Mouse (Mus musculus) forebrain, postnatal 0 days (tissue): ENCODE data around the gene Efcab6. TPM values are rescaled to one million over a fixed set of nuclear protein-coding genes. Genes with fewer than 3 reads are reported as not detected.
"Not testable (repeated sequence)": the region's sequence is repeated elsewhere in the genome, so short reads cannot be mapped to it uniquely, and the experiment has no call there.

ENCODE experiments used
- ATAC-seq: fragments of 200-750 bp; cut with Nextera tagmentation; 2 replicates; pipeline ENCODE4 v1.8.0; 2017; ENCODE audit warnings: mild to moderate bottlenecking, moderate library complexity
- DNase-seq: peaks from one replicate; pipeline ENCODE4 v3.0.0-alpha.2; 2015
- H3K27ac ChIP-seq: fragments of 300-500 bp; sonication (generic); 2 replicates; pipeline ENCODE4 v1.5.1; 2014; ENCODE audit warnings: low read depth, mild to moderate bottlenecking, antibody characterized with exemption, low read length, moderate library complexity, mixed read lengths
- H3K27me3 ChIP-seq: fragments of 300-500 bp; sonication (generic); 2 replicates; pipeline ENCODE4 v1.6.1; 2014; ENCODE audit warnings: mild to moderate bottlenecking, low read length, mixed read lengths; ENCODE audit not compliant: insufficient read depth
- H3K36me3 ChIP-seq: fragments of 300-500 bp; sonication (generic); 2 replicates; pipeline ENCODE4 v1.6.1; 2014; ENCODE audit warnings: mild to moderate bottlenecking, moderate library complexity; ENCODE audit not compliant: insufficient read depth
- H3K4me1 ChIP-seq: fragments of 300-500 bp; sonication (generic); 2 replicates; pipeline ENCODE4 v1.6.1; 2014; ENCODE audit warnings: antibody characterized with exemption; ENCODE audit not compliant: insufficient read depth
- H3K4me2 ChIP-seq: fragments of 300-500 bp; sonication (generic); 2 replicates; pipeline ENCODE4 v1.6.1; 2014; ENCODE audit warnings: low read depth, mild to moderate bottlenecking, moderate library complexity
- H3K4me3 ChIP-seq: fragments of 300-500 bp; sonication (generic); 2 replicates; pipeline ENCODE4 v1.5.1; 2014; ENCODE audit warnings: low read depth, low read length, mixed read lengths
- H3K9ac ChIP-seq: fragments of 300-500 bp; sonication (generic); 2 replicates; pipeline ENCODE4 v1.6.1; 2014; ENCODE audit warnings: mild to moderate bottlenecking
- H3K9me3 ChIP-seq: fragments of 300-500 bp; sonication (generic); 2 replicates; pipeline ENCODE4 v1.6.1; 2016; ENCODE audit warnings: low read length
- CTCF ChIP-seq: sonication (generic); IDR thresholded peaks from 2 replicates; pipeline ENCODE4 v1.5.1; 2016; ENCODE audit warnings: antibody characterized with exemption, control low read depth, low read depth
- WGBS: fragments of 180-500 bp; shearing (Covaris S2); extraction: QIAGEN DNeasy Blood & Tissue Kit; methylation state at CpG from one replicate; pipeline ENCODE4 v1.1.7; 2014; 5-methylcytosine and 5-hydroxymethylcytosine counted together
- polyA plus RNA-seq: library from polyadenylated mRNA; unstranded; fragments of >200 nt; fragmentation: Nextera tagmentation; extraction: Ambion mirVana; gene quantifications from 2 replicates; pipeline ENCODE4 v1.2.1, GENCODE M21; 2015
- total RNA-seq: library from RNA; depleted of rRNA; stranded (reverse); fragments of >200 nt; gene quantifications from 2 replicates; pipeline ENCODE4 v1.2.3, GENCODE M21; 2014; rRNA removed

Gene Efcab6
- 6.0 and 9.2 TPM in 2 replicates for total RNA-seq
- polyA plus RNA-seq = 3.2 and 4.4 TPM in 2 replicates

DNA sequence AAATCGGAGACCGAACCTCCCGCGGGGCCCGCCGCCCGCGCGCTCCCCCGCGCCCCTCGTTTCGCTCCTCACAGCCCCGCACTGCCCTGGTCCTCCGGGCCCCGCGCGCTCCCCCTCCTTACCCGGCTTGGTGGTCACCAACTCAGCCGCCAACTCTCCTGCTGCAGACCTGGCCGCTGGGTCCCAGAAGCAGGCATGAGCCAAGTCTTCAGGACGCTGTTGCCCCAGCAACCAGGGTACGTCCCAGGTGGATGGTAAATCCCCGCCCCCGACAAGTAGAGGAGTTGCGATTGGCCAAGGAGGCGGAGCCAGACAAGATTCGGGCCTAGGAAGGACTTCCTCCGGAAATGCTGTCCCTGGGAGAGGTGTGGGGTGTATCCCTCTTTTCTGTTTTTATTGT lies at the start of gene Efcab6:
Efcab6 (minus strand) TSS at position 240 of the 400 bp plus-strand sequence.
- Histone ChIP-seq H3K36me3 (no peaks in the 10 kb centered on the region), H3K4me3 (peak within 1 kb of the TSS; percentile 47), H3K27me3 (no peaks in the 10 kb centered on the region), H3K27ac (no peak within 1 kb of the TSS), H3K9ac (peak within 1 kb of the TSS; percentile 46), H3K4me2 (peak within 1 kb of the TSS; percentile 64), H3K9me3 (no peaks in the 10 kb centered on the region), H3K4me1 (peaks cover 16% of the 10 kb centered on the region; the same call in 1 of the 2 replicates)
- peak; percentile 80 for ATAC-seq
- no peak for TF ChIP-seq CTCF
- DNase-seq = peak; percentile 81
- WGBS = 2% methylated on average over 27 of the region's 29 CpGs

DNA sequence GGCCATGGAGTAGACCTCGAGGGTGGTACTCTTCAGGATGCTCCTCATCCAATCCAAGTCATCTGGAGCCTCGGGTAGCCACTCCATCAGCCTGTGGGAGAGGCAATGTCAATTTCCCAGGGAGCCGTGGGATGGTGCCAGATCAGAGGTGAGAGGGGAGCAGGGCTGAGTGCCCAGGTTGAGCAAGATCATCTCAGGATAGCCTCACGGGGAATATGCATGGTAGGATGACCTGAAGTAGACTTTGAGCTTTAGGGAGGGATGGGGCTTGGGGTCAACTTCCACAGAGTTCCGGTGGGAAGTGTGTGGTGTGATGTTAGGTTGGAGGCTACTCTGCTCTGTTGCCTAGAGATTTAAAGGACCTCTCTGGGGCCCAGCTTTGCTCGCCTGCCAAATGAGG lies 48.7 kb upstream of the Efcab6 start:
- H3K4me1 ChIP-seq = no peaks in the 10 kb centered on the region
- H3K4me3 ChIP-seq = no peak overlapping the region
- no peaks in the 10 kb centered on the region for H3K36me3 ChIP-seq
- no peak overlapping the region for H3K27ac ChIP-seq
- ATAC-seq (no peak), DNase-seq (no peak)
- no peak overlapping the region for H3K4me2 ChIP-seq
- WGBS = 84% methylated on average over 6 of the region's 6 CpGs
- no peaks in the 10 kb centered on the region for H3K9me3 ChIP-seq
- no peaks in the 10 kb centered on the region for H3K27me3 ChIP-seq
- TF ChIP-seq CTCF = no peak
- H3K9ac ChIP-seq = no peak overlapping the region

DNA sequence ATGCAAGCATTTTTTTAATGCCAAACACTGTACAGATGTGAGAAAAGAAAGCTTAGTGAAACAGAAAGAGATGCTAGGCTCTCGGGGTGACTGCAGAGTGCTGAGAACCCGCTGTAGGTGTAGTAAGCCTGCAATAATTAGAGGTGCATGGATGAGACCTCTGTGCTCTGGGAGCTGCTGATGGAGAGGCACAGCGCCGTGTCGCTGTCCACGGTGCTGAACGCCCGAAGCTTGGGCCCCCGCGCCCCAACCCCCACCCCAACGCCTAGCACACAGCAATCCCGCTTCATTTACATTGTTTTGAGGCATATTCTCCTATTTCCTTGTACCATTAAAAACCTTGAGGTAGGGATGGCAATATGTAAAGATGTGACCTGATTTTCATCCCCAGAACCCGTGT lies 43.7 kb upstream of the Efcab6 start:
- ATAC-seq (no peak), DNase-seq (no peak)
- no peaks in the 10 kb centered on the region for H3K27me3 ChIP-seq
- WGBS = 9% methylated on average over 13 of the region's 13 CpGs
- no peak overlapping the region for H3K4me3 ChIP-seq
- TF ChIP-seq CTCF = no peak
- no peaks in the 10 kb centered on the region for H3K9me3 ChIP-seq
- H3K4me1 ChIP-seq = peaks cover 12% of the 10 kb centered on the region
- no peak overlapping the region for H3K9ac ChIP-seq
- H3K27ac ChIP-seq = no peak overlapping the region
- H3K36me3 ChIP-seq = no peaks in the 10 kb centered on the region
- no peak overlapping the region for H3K4me2 ChIP-seq

DNA sequence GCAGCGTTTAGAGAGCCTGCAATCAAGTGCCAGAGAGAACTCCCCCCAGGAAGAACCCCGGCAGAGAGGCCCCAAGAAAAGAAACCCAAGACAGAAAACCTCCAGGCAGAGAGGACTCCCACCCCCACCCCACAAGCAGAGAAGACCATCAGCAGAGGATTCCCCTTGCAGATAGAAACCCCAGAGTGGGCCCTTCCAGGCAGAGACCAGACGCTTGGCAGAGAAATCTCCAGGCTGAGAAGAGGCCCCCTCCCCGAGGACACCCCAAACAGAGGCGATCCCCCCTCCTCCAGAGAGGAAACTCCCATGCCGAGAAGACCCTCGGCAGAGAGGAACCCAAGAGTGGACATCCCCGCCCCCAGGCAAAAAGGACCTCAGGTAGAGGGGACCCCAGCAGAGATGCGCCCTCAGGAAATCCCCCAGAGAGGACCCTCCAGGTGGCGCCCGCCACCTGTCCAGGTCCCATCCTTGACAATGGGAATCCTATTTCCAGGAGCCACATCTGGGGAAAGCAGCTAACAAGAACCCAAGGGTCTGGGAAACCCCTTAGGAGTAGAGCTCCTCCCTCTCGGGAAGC lies 40.8 kb upstream of the Efcab6 start:
- Histone ChIP-seq H3K9me3 (no peaks in the 10 kb centered on the region), H3K4me2 (peak overlapping the region; percentile 65), H3K4me3 (peak overlapping the region; percentile 52), H3K36me3 (no peaks in the 10 kb centered on the region; the same call in 1 of the 2 replicates), H3K9ac (peak overlapping the region; percentile 76), H3K4me1 (peaks cover 12% of the 10 kb centered on the region), H3K27me3 (no peaks in the 10 kb centered on the region), H3K27ac (peak overlapping the region; percentile 75)
- TF ChIP-seq CTCF = no peak
- ATAC-seq = peak; percentile 49
- WGBS = 11% methylated on average over 12 of the region's 12 CpGs
- DNase-seq = no peak

GRCm38 (mm10) chr15:84105105-84105923 lies 40.1 kb upstream of the Efcab6 start, which contains the start of gene Sult4a1:
TSS of gene Sult4a1 (minus strand) at chr15:84105754.
- ATAC-seq (peak; percentile 91), DNase-seq (peak; percentile 91)
- Histone ChIP-seq H3K36me3 (no peaks in the 10 kb centered on the region; the same call in 1 of the 2 replicates), H3K27me3 (no peaks in the 10 kb centered on the region), H3K9me3 (no peaks in the 10 kb centered on the region), H3K27ac (peak within 1 kb of the TSS; percentile 75), H3K4me1 (peaks cover 12% of the 10 kb centered on the region), H3K9ac (peak within 1 kb of the TSS; percentile 76), H3K4me2 (peak within 1 kb of the TSS; percentile 65), H3K4me3 (peak within 1 kb of the TSS; percentile 52)
- WGBS = 1% methylated on average over 74 of the region's 77 CpGs
- TF ChIP-seq CTCF = no peak

GRCm38 (mm10) chr15:84104626-84105025 lies 39.4 kb upstream of the Efcab6 start:
- 78% methylated on average over 7 of the region's 7 CpGs for WGBS
- H3K27ac ChIP-seq = no peak overlapping the region
- no peak for ATAC-seq

DNA sequence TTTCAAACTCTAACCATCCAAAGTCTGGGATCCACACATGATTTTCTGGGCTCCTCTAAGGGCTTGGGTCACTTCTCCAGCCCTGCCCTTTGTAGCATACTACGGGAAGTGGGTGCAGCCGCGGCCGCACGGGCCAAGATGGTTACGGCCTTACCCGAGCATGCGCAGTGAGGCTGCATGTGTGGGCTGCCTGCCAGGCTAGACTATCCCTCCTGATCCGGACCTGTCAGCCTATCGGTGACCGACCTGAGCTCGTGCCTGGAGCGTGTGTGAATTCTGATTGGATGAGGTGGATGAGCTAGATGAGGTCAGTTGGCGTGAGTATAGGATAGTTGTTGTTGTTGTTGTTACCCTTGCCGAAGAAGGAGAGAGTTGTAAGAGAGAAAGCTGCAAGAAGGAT lies 32.4 kb upstream of the Efcab6 start:
- not testable (repeated sequence) for H3K27ac ChIP-seq, H3K4me2 ChIP-seq, ATAC-seq, H3K9ac ChIP-seq, H3K27me3 ChIP-seq, DNase-seq, H3K4me3 ChIP-seq, H3K36me3 ChIP-seq, H3K9me3 ChIP-seq
- 86% methylated on average over 15 of the region's 15 CpGs for WGBS
- H3K4me1 ChIP-seq = peaks cover 10% of the 10 kb centered on the region

More at GRCm38 (mm10) chr15:84104626-84105025, 39.4 kb upstream of the Efcab6 start:
- no peak for DNase-seq
- Histone ChIP-seq H3K27me3 (no peaks in the 10 kb centered on the region), H3K4me2 (peak overlapping the region; percentile 65), H3K4me1 (peaks cover 12% of the 10 kb centered on the region), H3K36me3 (no peaks in the 10 kb centered on the region; the same call in 1 of the 2 replicates), H3K9ac (peak overlapping the region; percentile 76), H3K4me3 (peak overlapping the region; percentile 52), H3K9me3 (no peaks in the 10 kb centered on the region)
- no peak for TF ChIP-seq CTCF
